14 mouse cellular contexts compared by ENCODE assay signal in genomic region chr9:92387404-92387803, GRCm38 (mm10).
DNase-seq lines count a peak whose midpoint lies in the region; ATAC-seq lines count a peak whose summit lies in the region.
"Had no signal": no experiment of that assay in that cellular context is flagged by ENCODE, and none has a peak within 500 bp of the region (broad histone marks: within the 10 kb centered on the region; RNA-seq: fewer than 3 reads in every experiment).

No protein-coding gene starts in this region.

- 0 out of 2 replicates have a peak, but pooled peaks have one; percentile 42 for ATAC-seq in common myeloid progenitor, adult 5-6 weeks (replicated peaks; ENCODE audit: low read depth, poor library complexity, severe bottlenecking)
- peak; percentile 70 for ATAC-seq in megakaryocyte progenitor cell, adult 5-6 weeks (replicated peaks; ENCODE audit: poor library complexity)
- ATAC-seq: forebrain, embryonic 13.5 days; forebrain, postnatal 0 days; intestine, embryonic 15.5 days had no signal

- peak; percentile 9 for DNase-seq in adrenal gland, adult 8-10 months
- DNase-seq in adrenal gland, adult 18-20 months (ENCODE audit: low spot score in 2 of 2): no peak
- peak; percentile 49 for DNase-seq in 3T3-L1 (ENCODE audit: low read depth, low spot score)
- DNase-seq in kidney, postnatal 14 days: no peak
- DNase-seq in urinary bladder, adult 18-20 months (ENCODE audit: low spot score in 2 of 2): no peak
- DNase-seq: cerebellum, adult 11 months; cerebellum, adult 8-10 months; cerebellum, postnatal 14 days; forebrain, postnatal 0 days; gastrocnemius, postnatal 14 days had no signal

Comparison
In these comparisons a context has a peak if more than half of its experiments do, and no peak if none do; other contexts are left out.
1. DNase-seq: peak in adrenal gland, adult 8-10 months (single experiment) and 3T3-L1 (single experiment); none in adrenal gland, adult 18-20 months (0 of 2), kidney, postnatal 14 days (single experiment) and urinary bladder, adult 18-20 months (0 of 2).